ENCODE assay signal across 9 mouse cellular contexts in genomic region chr11:22001321-22002061, GRCm38 (mm10). TPM values are rescaled to one million over a fixed set of nuclear protein-coding genes. Genes with fewer than 3 reads are reported as not detected.
DNase-seq lines count a peak whose midpoint lies in the region; ATAC-seq and TF ChIP-seq lines count a peak whose summit lies in the region.
"Had no signal": no experiment of that assay in that cellular context is flagged by ENCODE, and none has a peak within 500 bp of the region (broad histone marks: within the 10 kb centered on the region; RNA-seq: fewer than 3 reads in every experiment).

No protein-coding gene starts in this region.

- no peaks in the 10 kb centered on the region for H3K9me3 ChIP-seq in liver, embryonic 15.5 days (replicated peaks)

- peak; percentile 18 to 55 for DNase-seq in left cerebral cortex, adult 18-20 months (ENCODE audit: low spot score in 2 of 2)
- DNase-seq in left cerebral cortex, adult 11 months (ENCODE audit: low spot score): no peak
- DNase-seq in cerebellum, postnatal 25 days: peak; percentile 60 to 71
- peak; percentile 30 for DNase-seq in gastrocnemius, postnatal 25 days
- peak; percentile 43 for DNase-seq in kidney, adult 2 months
- DNase-seq in ovary, postnatal 10 days (ENCODE audit: low spot score): peak; percentile 35
- DNase-seq in thymus, postnatal 0 days (ENCODE audit: low spot score): no peak

- H3K4me1 ChIP-seq in kidney, adult 2 months (ENCODE audit: control insufficient read depth, insufficient read depth, low read length): no peaks in the 10 kb centered on the region
- peaks cover 32% of the 10 kb centered on the region for H3K4me1 ChIP-seq in liver, embryonic 15.5 days (replicated peaks)

- peak; percentile 54 for ATAC-seq in liver, embryonic 15.5 days (ENCODE audit: insufficient read depth)

- peak overlapping the region; percentile 35 for H3K4me3 ChIP-seq in kidney, adult 2 months (ENCODE audit: insufficient read depth, low read depth, low read length)
- peak overlapping the region; percentile 52 for H3K4me3 ChIP-seq in liver, embryonic 15.5 days (replicated peaks)

- H3K9ac ChIP-seq in liver, embryonic 15.5 days: no peak overlapping the region

- under 1% methylated on average over 59 of the region's 59 CpGs for WGBS in kidney, adult 2 months
- WGBS in liver, embryonic 15.5 days (ENCODE audit: insufficient replicate concordance): under 1% methylated on average over 53 of the region's 59 CpGs

- H3K27ac ChIP-seq in kidney, adult 2 months (ENCODE audit: insufficient read depth, low read depth, low read length): no peak overlapping the region
- H3K27ac ChIP-seq in liver, embryonic 15.5 days (replicated peaks): no peak overlapping the region

- peaks cover 24% of the 10 kb centered on the region for H3K27me3 ChIP-seq in kidney, adult 2 months (replicated peaks; ENCODE audit: control insufficient read depth, insufficient read depth, low read length)
- H3K27me3 ChIP-seq in liver, embryonic 15.5 days: peaks cover 100% of the 10 kb centered on the region

- no peak for TF ChIP-seq CTCF in kidney, adult 2 months (conservative IDR thresholded peaks at IDR 0.05; ENCODE audit: insufficient read depth, insufficient read length, low read depth, low read length)

- no peak for TF ChIP-seq POLR2A in kidney, adult 2 months (IDR thresholded peaks at IDR 0.05; ENCODE audit: low read depth, low read length)

- peak overlapping the region; percentile 72 for H3K4me2 ChIP-seq in liver, embryonic 15.5 days

- no peaks in the 10 kb centered on the region; the same call in 1 of the 2 replicates for H3K36me3 ChIP-seq in kidney, adult 2 months (ENCODE audit: control insufficient read depth, insufficient read depth, low read length)
- H3K36me3 ChIP-seq in liver, embryonic 15.5 days (replicated peaks): no peaks in the 10 kb centered on the region

RNA-seq across cellular contexts. Expression of gene Otx1, which starts 1.2 kb away (rescaled TPM):
- 1 to 10 TPM; 5.0 to 5.3 TPM for total RNA-seq in left cerebral cortex, adult 18-20 months (2021)
- total RNA-seq in gastrocnemius, postnatal 25 days (2021): not detected
- not detected in 2 replicates for polyA plus RNA-seq in kidney, adult 2 months (2012; rRNA removed)
- polyA plus RNA-seq in liver, embryonic 15.5 days (2015; fragmentation: Nextera tagmentation; extraction: Ambion mirVana): not detected in 2 replicates
- not detected in 2 replicates for polyA plus RNA-seq in thymus, postnatal 0 days (2015; fragmentation: Nextera tagmentation; extraction: Ambion mirVana)
- total RNA-seq: adrenal gland, adult 18-20 months had no signal

Comparison
In these comparisons a context has a peak if more than half of its experiments do, and no peak if none do; other contexts are left out.
1. DNase-seq: peak in left cerebral cortex, adult 18-20 months (2 of 2), cerebellum, postnatal 25 days (2 of 2), gastrocnemius, postnatal 25 days (single experiment), kidney, adult 2 months (single experiment) and ovary, postnatal 10 days (single experiment); none in left cerebral cortex, adult 11 months (single experiment) and thymus, postnatal 0 days (single experiment).